Comparison of ENCODE assay signal across 29 mouse cellular contexts in the genomic region with DNA sequence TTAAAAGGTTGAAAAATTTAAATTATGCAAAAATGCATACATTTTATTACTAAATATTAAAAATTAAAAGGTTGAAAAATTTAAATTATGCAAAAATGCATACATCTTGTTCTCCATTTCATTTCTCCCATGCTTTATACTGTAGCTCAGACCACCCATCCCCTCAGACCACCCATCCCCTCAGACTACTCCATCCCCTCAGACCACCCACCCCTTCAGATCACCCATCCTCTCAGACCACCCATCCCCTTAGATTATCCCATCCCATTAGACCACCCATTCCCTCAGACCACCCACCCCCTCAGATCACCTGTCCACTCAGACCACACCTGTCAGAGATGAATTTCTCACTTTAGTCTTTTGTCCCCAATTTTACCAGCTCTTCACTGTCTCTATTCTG. TPM values are rescaled to one million over a fixed set of nuclear protein-coding genes. Genes with fewer than 3 reads are reported as not detected.
DNase-seq lines count a peak whose midpoint lies in the region; ATAC-seq and TF ChIP-seq lines count a peak whose summit lies in the region.
"Had no signal": no experiment of that assay in that cellular context is flagged by ENCODE, and none has a peak within 500 bp of the region (broad histone marks: within the 10 kb centered on the region; RNA-seq: fewer than 3 reads in every experiment).

No protein-coding gene starts in this region.

- no peak overlapping the region for H3K4me2 ChIP-seq in forebrain, embryonic 11.5 days (ENCODE audit: low read depth, low read length, severe bottlenecking)
- H3K4me2 ChIP-seq in forebrain, postnatal 0 days (ENCODE audit: low read depth), result no peak overlapping the region
- no peak overlapping the region for H3K4me2 ChIP-seq in hindbrain, embryonic 11.5 days (replicated peaks; ENCODE audit: low read depth, low read length)
- no peak overlapping the region for H3K4me2 ChIP-seq in midbrain, embryonic 14.5 days (ENCODE audit: low read length)
- no peak overlapping the region for H3K4me2 ChIP-seq in midbrain, embryonic 11.5 days
- H3K4me2 ChIP-seq: embryonic facial prominence, embryonic 13.5 days; heart, embryonic 12.5 days; heart, embryonic 15.5 days; hindbrain, embryonic 12.5 days had no signal

- no peak for TF ChIP-seq CTCF in forebrain, postnatal 0 days (IDR thresholded peaks at IDR 0.05; ENCODE audit: low read depth)

- 0 out of 2 replicates have a peak, but pooled peaks have one; percentile 51 for ATAC-seq in forebrain, embryonic 11.5 days (replicated peaks; ENCODE audit: low FRiP score)
- no peak for ATAC-seq in forebrain, postnatal 0 days
- 0 out of 2 replicates have a peak, but pooled peaks have one; percentile 49 for ATAC-seq in hindbrain, embryonic 11.5 days (ENCODE audit: low FRiP score)
- peak; percentile 57; the same call in 1 of the 2 replicates for ATAC-seq in midbrain, embryonic 14.5 days (ENCODE audit: low FRiP score, low TSS enrichment)
- no peak for ATAC-seq in midbrain, embryonic 11.5 days (ENCODE audit: low FRiP score)
- ATAC-seq: activated CD4-positive, CD25-positive, alpha-beta regulatory T cell, adult 4 months; hindbrain, embryonic 16.5 days; inflammation-experienced regulatory T-cells, adult 6 months; intestine, embryonic 16.5 days had no signal

- no peaks in the 10 kb centered on the region for H3K27me3 ChIP-seq in forebrain, embryonic 11.5 days (ENCODE audit: control insufficient read depth, insufficient read depth, low read length)
- no peaks in the 10 kb centered on the region for H3K27me3 ChIP-seq in forebrain, postnatal 0 days (ENCODE audit: insufficient read depth, low read length)
- no peaks in the 10 kb centered on the region for H3K27me3 ChIP-seq in hindbrain, embryonic 11.5 days (ENCODE audit: control insufficient read depth, insufficient read depth, low read length)
- H3K27me3 ChIP-seq in hindbrain, embryonic 10.5 days (ENCODE audit: insufficient read depth, poor library complexity, severe bottlenecking), result no peaks in the 10 kb centered on the region
- no peaks in the 10 kb centered on the region for H3K27me3 ChIP-seq in midbrain, embryonic 14.5 days (ENCODE audit: control insufficient read depth, insufficient read depth, low read length)
- H3K27me3 ChIP-seq in midbrain, embryonic 11.5 days (ENCODE audit: control insufficient read depth, insufficient read depth, low read length), result no peaks in the 10 kb centered on the region
- H3K27me3 ChIP-seq: embryonic facial prominence, embryonic 13.5 days; heart, embryonic 12.5 days; heart, embryonic 15.5 days; hindbrain, embryonic 12.5 days had no signal

- H3K36me3 ChIP-seq in forebrain, embryonic 11.5 days (ENCODE audit: control insufficient read depth, insufficient read depth, low read length), result no peaks in the 10 kb centered on the region
- no peaks in the 10 kb centered on the region for H3K36me3 ChIP-seq in forebrain, postnatal 0 days (ENCODE audit: insufficient read depth)
- no peaks in the 10 kb centered on the region for H3K36me3 ChIP-seq in hindbrain, embryonic 11.5 days (ENCODE audit: control insufficient read depth, insufficient read depth, low read length)
- H3K36me3 ChIP-seq in hindbrain, embryonic 10.5 days, result no peaks in the 10 kb centered on the region
- H3K36me3 ChIP-seq in midbrain, embryonic 14.5 days (ENCODE audit: control insufficient read depth, insufficient read depth, low read length), result no peaks in the 10 kb centered on the region
- H3K36me3 ChIP-seq in midbrain, embryonic 11.5 days (ENCODE audit: control insufficient read depth, insufficient read depth, low read length), result no peaks in the 10 kb centered on the region
- H3K36me3 ChIP-seq: embryonic facial prominence, embryonic 10.5 days; embryonic facial prominence, embryonic 13.5 days; heart, embryonic 12.5 days; heart, embryonic 15.5 days; hindbrain, embryonic 12.5 days had no signal

- H3K9me3 ChIP-seq in forebrain, embryonic 11.5 days (ENCODE audit: control insufficient read depth, low read length), result no peaks in the 10 kb centered on the region
- no peaks in the 10 kb centered on the region for H3K9me3 ChIP-seq in forebrain, postnatal 0 days (ENCODE audit: low read length)
- H3K9me3 ChIP-seq in hindbrain, embryonic 11.5 days (ENCODE audit: control insufficient read depth, low read length), result no peaks in the 10 kb centered on the region
- H3K9me3 ChIP-seq in hindbrain, embryonic 10.5 days, result no peaks in the 10 kb centered on the region
- H3K9me3 ChIP-seq in midbrain, embryonic 14.5 days (ENCODE audit: control insufficient read depth, low read length), result no peaks in the 10 kb centered on the region
- H3K9me3 ChIP-seq in midbrain, embryonic 11.5 days (ENCODE audit: control insufficient read depth, low read length), result no peaks in the 10 kb centered on the region
- H3K9me3 ChIP-seq: embryonic facial prominence, embryonic 10.5 days; embryonic facial prominence, embryonic 13.5 days; heart, embryonic 12.5 days; heart, embryonic 15.5 days; hindbrain, embryonic 12.5 days had no signal

- H3K9ac ChIP-seq in forebrain, embryonic 11.5 days (ENCODE audit: low read length), result no peak overlapping the region
- no peak overlapping the region for H3K9ac ChIP-seq in forebrain, postnatal 0 days
- no peak overlapping the region for H3K9ac ChIP-seq in hindbrain, embryonic 11.5 days (ENCODE audit: low read depth, low read length)
- H3K9ac ChIP-seq in midbrain, embryonic 14.5 days (replicated peaks; ENCODE audit: low read length), result no peak overlapping the region
- H3K9ac ChIP-seq in midbrain, embryonic 11.5 days (ENCODE audit: low read length), result no peak overlapping the region
- H3K9ac ChIP-seq: embryonic facial prominence, embryonic 13.5 days; heart, embryonic 12.5 days; heart, embryonic 15.5 days; hindbrain, embryonic 12.5 days had no signal

- DNase-seq in forebrain, embryonic 11.5 days (ENCODE audit: low spot score), result no peak
- DNase-seq in forebrain, postnatal 0 days, result no peak
- DNase-seq in hindbrain, embryonic 11.5 days (ENCODE audit: low spot score), result no peak
- no peak for DNase-seq in hindbrain, embryonic 10.5 days (ENCODE audit: low spot score)
- no peak for DNase-seq in midbrain, embryonic 14.5 days
- DNase-seq in midbrain, embryonic 11.5 days (ENCODE audit: low spot score, missing footprints), result no peak
- DNase-seq: adrenal gland, adult 8-10 months; adrenal gland, postnatal 25 days; cerebellum, adult 11-12 months; cerebellum, adult 8-10 months; cerebellum, postnatal 10 days; cerebellum, postnatal 36 days; embryo, embryonic 11 days; gastrocnemius, postnatal 25 days; heart, adult 18-20 months; heart, postnatal 10 days; heart, postnatal 36 days had no signal

- no peak overlapping the region for H3K27ac ChIP-seq in forebrain, embryonic 11.5 days (ENCODE audit: low read depth, low read length)
- no peak overlapping the region for H3K27ac ChIP-seq in forebrain, postnatal 0 days (ENCODE audit: low read depth, low read length)
- H3K27ac ChIP-seq in hindbrain, embryonic 11.5 days (ENCODE audit: low read depth, low read length), result no peak overlapping the region
- no peak overlapping the region for H3K27ac ChIP-seq in hindbrain, embryonic 10.5 days
- H3K27ac ChIP-seq in midbrain, embryonic 14.5 days (replicated peaks; ENCODE audit: low read depth, low read length), result no peak overlapping the region
- H3K27ac ChIP-seq in midbrain, embryonic 11.5 days (ENCODE audit: low read depth, low read length), result no peak overlapping the region
- H3K27ac ChIP-seq: embryonic facial prominence, embryonic 10.5 days; embryonic facial prominence, embryonic 13.5 days; heart, embryonic 15.5 days; hindbrain, embryonic 12.5 days had no signal

- no peaks in the 10 kb centered on the region for H3K4me1 ChIP-seq in forebrain, embryonic 11.5 days (replicated peaks; ENCODE audit: control insufficient read depth, insufficient read depth, low read length)
- no peaks in the 10 kb centered on the region for H3K4me1 ChIP-seq in forebrain, postnatal 0 days (ENCODE audit: insufficient read depth)
- H3K4me1 ChIP-seq in hindbrain, embryonic 11.5 days (replicated peaks; ENCODE audit: control insufficient read depth, insufficient read depth, low read length), result no peaks in the 10 kb centered on the region
- H3K4me1 ChIP-seq in hindbrain, embryonic 10.5 days (replicated peaks), result no peaks in the 10 kb centered on the region
- no peaks in the 10 kb centered on the region for H3K4me1 ChIP-seq in midbrain, embryonic 14.5 days (ENCODE audit: control insufficient read depth, insufficient read depth, low read length)
- no peaks in the 10 kb centered on the region for H3K4me1 ChIP-seq in midbrain, embryonic 11.5 days (ENCODE audit: control insufficient read depth, insufficient read depth, low read length)
- H3K4me1 ChIP-seq: embryonic facial prominence, embryonic 10.5 days; embryonic facial prominence, embryonic 13.5 days; heart, embryonic 12.5 days; heart, embryonic 15.5 days; hindbrain, embryonic 12.5 days had no signal

- no peak overlapping the region for H3K4me3 ChIP-seq in forebrain, embryonic 11.5 days (ENCODE audit: low read depth, low read length)
- no peak overlapping the region for H3K4me3 ChIP-seq in forebrain, postnatal 0 days (ENCODE audit: low read depth, low read length)
- no peak overlapping the region for H3K4me3 ChIP-seq in hindbrain, embryonic 11.5 days (ENCODE audit: low read depth, low read length)
- no peak overlapping the region for H3K4me3 ChIP-seq in hindbrain, embryonic 10.5 days
- no peak overlapping the region for H3K4me3 ChIP-seq in midbrain, embryonic 14.5 days (replicated peaks; ENCODE audit: low read depth, low read length)
- no peak overlapping the region for H3K4me3 ChIP-seq in midbrain, embryonic 11.5 days (ENCODE audit: low read depth, low read length)
- H3K4me3 ChIP-seq: embryonic facial prominence, embryonic 10.5 days; embryonic facial prominence, embryonic 13.5 days; erythroblast, embryonic 14.5 days; heart, embryonic 12.5 days; heart, embryonic 15.5 days; hindbrain, embryonic 12.5 days had no signal

RNA-seq across cellular contexts. Expression of gene Vip, which starts 58.4 kb away (rescaled TPM):
- polyA plus RNA-seq in forebrain, embryonic 11.5 days (2014; fragmentation: Nextera tagmentation; extraction: Ambion mirVana), result not detected in 2 replicates
- 0.90 and 2.0 TPM in 2 replicates for total RNA-seq in forebrain, postnatal 0 days (2014; rRNA removed)
- 0.76 and 0.84 TPM in 2 replicates for polyA plus RNA-seq in forebrain, postnatal 0 days (2015; fragmentation: Nextera tagmentation; extraction: Ambion mirVana)
- polyA plus RNA-seq in hindbrain, embryonic 11.5 days (2014; fragmentation: Nextera tagmentation; extraction: Ambion mirVana), result 0.76 and 1.0 TPM in 2 replicates
- 0.24 and 0.90 TPM in 2 replicates for polyA plus RNA-seq in hindbrain, embryonic 10.5 days (2016; fragmentation: Nextera tagmentation; extraction: Ambion mirVana)
- polyA plus RNA-seq in midbrain, embryonic 14.5 days (2014; fragmentation: Nextera tagmentation; extraction: Ambion mirVana), result 0.91 and 1.3 TPM in 2 replicates
- polyA plus RNA-seq in midbrain, embryonic 11.5 days (2014; fragmentation: Nextera tagmentation; extraction: Ambion mirVana), result 0.45 and 0.65 TPM in 2 replicates
- total RNA-seq: ES-E14; gastrocnemius, adult 8-10 months; gastrocnemius, postnatal 25 days; heart, adult 18-20 months; heart, postnatal 36 days had no signal
- polyA plus RNA-seq: activated CD4-positive, CD25-positive, alpha-beta regulatory T cell, adult 4 months; embryonic facial prominence, embryonic 10.5 days; embryonic facial prominence, embryonic 13.5 days; erythroblast, embryonic 14.5 days; heart, embryonic 12.5 days; inflammation-experienced regulatory T-cells, adult 6 months had no signal

Comparison
In these comparisons a context has a peak if more than half of its experiments do, and no peak if none do; other contexts are left out.
1. ATAC-seq: peak in forebrain, embryonic 11.5 days (single experiment), hindbrain, embryonic 11.5 days (single experiment) and midbrain, embryonic 14.5 days (single experiment); none in forebrain, postnatal 0 days (single experiment) and midbrain, embryonic 11.5 days (single experiment).